Mouse (Mus musculus): ENCODE measurements around the gene Pabpn1.

GRCm38 (mm10) chr14:54940176-54940530, 47.9 kb downstream of the Pabpn1 start:
- TF ChIP-seq POLR2A (IDR thresholded peaks at IDR 0.05; ENCODE audit: low read depth, low read length) (no peak), CTCF (conservative IDR thresholded peaks at IDR 0.05; ENCODE audit: insufficient read depth, insufficient read length, low read depth, low read length) (no peak)

Measured in kidney, adult 2 months (tissue).